ENCODE assay signal across 14 mouse cellular contexts in the genomic region with DNA sequence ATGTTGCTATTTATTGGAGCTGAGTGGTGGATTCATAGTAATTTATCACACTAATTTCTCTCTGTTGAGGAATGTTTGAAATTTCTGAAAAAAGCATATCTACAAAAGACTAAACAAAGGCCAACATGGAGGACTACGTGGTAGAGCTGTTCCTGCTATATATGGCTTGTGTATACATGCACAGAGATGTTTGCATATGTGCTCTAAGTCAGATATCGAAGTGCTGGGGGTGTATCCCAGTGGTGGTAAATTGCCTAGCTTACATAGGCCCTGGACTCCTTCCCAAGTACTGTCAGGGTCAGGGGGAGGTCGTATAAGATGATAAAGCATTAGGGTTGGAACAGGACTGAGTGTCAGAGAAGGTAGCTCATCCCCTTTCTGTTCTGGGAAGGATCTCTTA. TPM values are rescaled to one million over a fixed set of nuclear protein-coding genes. Genes with fewer than 3 reads are reported as not detected.
"Had no signal": no experiment of that assay in that cellular context is flagged by ENCODE, and none has a peak within 500 bp of the region (broad histone marks: within the 10 kb centered on the region; RNA-seq: fewer than 3 reads in every experiment).

No protein-coding gene starts in this region.

- H3K9ac ChIP-seq: liver, embryonic 12.5 days; midbrain, embryonic 12.5 days; neural tube, embryonic 12.5 days had no signal

- H3K9me3 ChIP-seq: limb, embryonic 10.5 days; liver, embryonic 12.5 days; midbrain, embryonic 12.5 days; neural tube, embryonic 12.5 days had no signal

- H3K4me3 ChIP-seq: layer of hippocampus, adult 2 months; limb, embryonic 10.5 days; liver, embryonic 12.5 days; midbrain, embryonic 12.5 days; neural tube, embryonic 12.5 days had no signal

- H3K27me3 ChIP-seq: liver, embryonic 12.5 days; midbrain, embryonic 12.5 days; neural tube, embryonic 12.5 days had no signal

- DNase-seq: kidney, adult 18-20 months; kidney, postnatal 10 days; kidney, postnatal 4 days; lung, postnatal 10 days; spleen, adult 18-20 months; thymus, postnatal 36 days had no signal

- H3K4me2 ChIP-seq: liver, embryonic 12.5 days; midbrain, embryonic 12.5 days; neural tube, embryonic 12.5 days had no signal

- ATAC-seq: liver, embryonic 12.5 days had no signal

- H3K4me1 ChIP-seq: limb, embryonic 10.5 days; liver, embryonic 12.5 days; midbrain, embryonic 12.5 days; neural tube, embryonic 12.5 days had no signal

- H3K27ac ChIP-seq: layer of hippocampus, adult 2 months; limb, embryonic 10.5 days; liver, embryonic 12.5 days; midbrain, embryonic 12.5 days; neural tube, embryonic 12.5 days had no signal

RNA-seq across cellular contexts. Expression of gene Fbln7, which starts 30.2 kb away (rescaled TPM):
- total RNA-seq: megakaryocyte-erythroid progenitor cell, adult 5-6 weeks; monocyte, adult 5-6 weeks; neutrophil, adult 5-6 weeks had no signal
